Mouse (Mus musculus): ENCODE measurements at regions not wholly inside any gene's neighbourhood (a gene's known extent, or its start where the extent isn't known, plus 50 kb on each side); places are given as distances from the start of the nearest gene placed in this dataset.

GRCm38 (mm10) chr5:97598741-97599140 lies 141.9 kb upstream of the Gk2 start:
- TF ChIP-seq POLR2A (IDR thresholded peaks at IDR 0.05; ENCODE audit: borderline replicate concordance, control insufficient read depth, low read depth, low read length) (no peak), CTCF (IDR thresholded peaks at IDR 0.05; ENCODE audit: control insufficient read depth, insufficient read depth, low read length) (no peak)

Measured in bone marrow, adult 2 months (tissue).